Mouse (Mus musculus) urinary bladder, postnatal 10 days (tissue): ENCODE data around the gene Marc2.

ENCODE experiments used
- DNase-seq: peaks from one replicate; pipeline ENCODE4 v3.0.0; 2022; ENCODE audit warnings: low spot score

Marc2 gene

DNA sequence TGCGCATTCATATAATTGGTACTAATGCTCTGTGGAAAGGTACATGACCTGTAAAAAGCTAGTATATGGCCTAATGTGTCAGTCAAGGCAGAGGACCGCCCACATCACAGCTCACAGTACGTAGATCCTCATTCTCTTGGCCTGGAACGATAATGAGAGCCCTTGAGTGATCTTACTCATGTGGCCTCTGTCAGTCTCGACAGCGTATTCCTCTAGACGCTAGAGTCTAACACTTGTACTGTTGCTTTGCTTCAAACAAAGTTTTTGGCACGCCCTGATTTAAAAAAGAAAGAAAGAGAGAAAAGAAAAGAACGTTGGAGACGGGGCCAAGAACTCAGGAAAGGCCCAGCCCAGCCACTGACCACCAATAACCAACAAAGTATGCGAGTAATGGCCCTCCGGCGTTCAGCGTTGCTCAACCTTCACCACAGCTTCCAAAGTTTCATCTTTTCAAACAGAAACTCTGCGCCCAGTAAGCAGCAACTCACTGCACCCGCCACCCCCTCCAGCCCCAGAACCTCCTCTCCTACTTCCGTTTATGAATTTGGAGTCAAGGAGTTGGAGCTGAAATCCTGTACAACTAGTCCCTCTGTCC, 37.7 kb downstream of the Marc2 start:
- DNase-seq, result no peak

DNA sequence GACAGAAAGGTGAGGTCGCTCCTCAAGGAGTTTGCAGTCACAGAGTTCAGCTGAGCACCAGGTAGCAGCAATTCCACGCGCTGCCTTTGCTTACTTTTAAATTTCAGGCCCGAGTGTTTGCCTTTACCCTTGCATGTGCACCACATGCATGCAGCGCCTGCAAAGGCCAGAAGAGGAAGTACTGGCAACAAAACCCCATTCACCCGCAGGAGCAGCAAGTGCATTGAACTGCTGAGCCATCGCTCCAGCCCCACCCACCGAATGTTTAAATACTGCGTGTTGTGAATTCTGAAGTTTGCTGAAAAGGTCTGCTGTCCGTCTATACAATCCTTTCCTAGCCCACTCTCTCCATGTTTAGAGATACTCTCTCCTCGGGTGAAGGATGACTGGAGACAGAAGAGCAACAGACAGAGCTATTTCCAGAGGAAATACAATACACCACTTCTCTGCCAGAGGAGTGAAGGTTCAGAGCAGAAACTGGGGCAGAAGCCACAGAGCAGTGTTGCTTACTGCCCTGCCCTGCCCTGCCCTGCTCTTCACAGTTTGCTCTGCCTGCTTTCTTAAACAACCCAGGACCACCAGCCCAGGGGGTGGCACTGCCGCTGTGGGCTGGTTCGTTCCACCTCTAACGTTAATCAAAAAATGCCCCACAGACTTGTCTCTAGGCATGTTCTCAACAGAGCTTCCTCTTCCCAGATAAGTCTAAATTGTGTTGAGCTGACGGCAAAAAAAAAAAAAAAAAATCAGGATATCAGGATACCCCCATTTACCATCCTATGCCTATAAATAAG, 38.4 kb downstream of the Marc2 start:
- DNase-seq, result no peak

DNA sequence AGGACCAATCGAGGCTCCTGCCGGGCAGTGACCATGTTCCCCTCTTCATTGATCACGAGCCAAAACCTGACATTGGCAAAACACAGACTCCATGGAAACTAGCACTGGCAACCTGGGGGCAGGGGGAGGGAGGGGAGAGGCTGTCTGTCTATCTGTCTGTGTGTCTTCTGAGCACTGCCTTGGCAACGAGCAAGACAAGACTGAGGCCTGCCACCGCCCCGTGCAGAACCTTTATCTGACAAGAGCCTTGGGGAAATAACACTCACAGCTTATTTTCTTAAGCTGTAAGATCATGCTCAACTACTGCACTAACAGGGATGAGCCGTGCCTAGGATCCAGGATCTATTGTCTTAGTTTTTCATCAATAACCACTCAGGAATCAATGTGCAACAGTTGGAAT, 39.1 kb downstream of the Marc2 start:
- DNase-seq, result no peak

DNA sequence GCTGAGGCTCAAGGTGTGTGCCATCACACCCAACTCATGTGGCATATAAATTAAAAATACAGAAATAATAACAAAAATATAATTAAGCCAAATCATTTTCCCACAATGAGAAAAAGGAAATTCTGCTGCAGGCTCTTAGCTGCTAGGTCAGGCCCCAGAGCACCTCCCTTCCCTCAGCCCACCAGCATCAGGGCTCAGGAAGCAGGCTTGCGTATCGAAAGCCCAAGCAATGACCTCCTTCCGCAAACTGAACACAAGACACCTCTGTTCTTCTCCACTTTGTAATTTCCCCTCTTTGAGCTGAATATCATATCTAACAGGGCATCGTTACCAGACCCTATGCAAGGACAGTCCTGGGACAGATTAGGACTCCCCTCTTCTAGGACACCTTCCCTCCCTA, 40.5 kb downstream of the Marc2 start:
- no peak for DNase-seq

DNA sequence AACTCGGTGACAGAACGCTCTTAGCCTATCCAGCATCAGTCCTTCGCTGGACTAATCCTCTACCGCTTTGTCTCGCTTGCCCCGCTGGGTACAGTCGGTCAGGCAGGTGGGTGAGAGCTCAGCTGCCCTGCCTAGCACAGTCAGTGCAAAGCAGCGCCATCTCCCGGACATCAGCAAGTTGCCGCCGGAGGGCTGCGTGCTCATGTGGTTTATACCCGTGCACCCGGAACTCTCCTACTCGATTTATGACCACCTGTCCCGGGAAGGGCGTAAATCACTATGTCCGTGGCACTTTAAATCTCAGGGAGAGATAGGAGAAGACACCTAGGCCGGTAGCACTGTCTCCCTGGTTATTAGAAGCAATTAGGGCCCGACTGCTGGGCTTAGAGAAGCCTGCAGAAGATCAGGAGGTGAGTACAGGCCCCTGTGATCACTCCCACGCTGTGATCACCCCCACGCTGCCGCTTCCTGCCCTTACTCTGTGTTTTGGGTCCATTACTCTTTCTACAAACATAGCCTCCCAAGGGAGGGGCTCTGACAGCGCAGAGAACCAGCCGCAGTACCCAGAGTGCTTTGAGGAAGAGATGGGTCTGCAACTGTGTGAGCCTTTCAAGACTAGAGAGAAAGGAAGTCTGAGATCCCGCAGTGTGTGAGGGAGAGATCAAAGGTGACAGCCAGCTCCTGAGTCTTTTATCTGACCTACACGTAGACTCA, 52.9 kb downstream of the Marc2 start:
- DNase-seq, result no peak

DNA sequence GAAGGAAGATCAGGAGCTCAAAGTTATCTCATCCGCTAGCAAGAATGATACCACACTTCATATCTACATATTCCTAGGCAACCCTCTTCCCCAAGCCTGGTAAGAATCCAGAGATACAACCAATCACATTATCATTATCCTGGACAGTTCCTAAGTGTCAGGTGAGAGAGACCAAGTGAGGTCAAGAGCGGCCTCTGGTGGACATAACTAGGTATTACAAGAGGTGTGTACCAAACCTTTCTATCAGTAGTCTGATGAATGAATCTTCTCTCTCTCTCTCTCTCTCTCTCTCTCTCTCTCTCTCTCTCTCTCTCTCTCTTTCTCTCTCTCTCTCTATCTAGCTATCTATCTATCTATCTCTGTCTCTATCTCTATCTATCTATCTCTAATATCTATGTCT, 55.1 kb downstream of the Marc2 start:
- DNase-seq, result no peak

DNA sequence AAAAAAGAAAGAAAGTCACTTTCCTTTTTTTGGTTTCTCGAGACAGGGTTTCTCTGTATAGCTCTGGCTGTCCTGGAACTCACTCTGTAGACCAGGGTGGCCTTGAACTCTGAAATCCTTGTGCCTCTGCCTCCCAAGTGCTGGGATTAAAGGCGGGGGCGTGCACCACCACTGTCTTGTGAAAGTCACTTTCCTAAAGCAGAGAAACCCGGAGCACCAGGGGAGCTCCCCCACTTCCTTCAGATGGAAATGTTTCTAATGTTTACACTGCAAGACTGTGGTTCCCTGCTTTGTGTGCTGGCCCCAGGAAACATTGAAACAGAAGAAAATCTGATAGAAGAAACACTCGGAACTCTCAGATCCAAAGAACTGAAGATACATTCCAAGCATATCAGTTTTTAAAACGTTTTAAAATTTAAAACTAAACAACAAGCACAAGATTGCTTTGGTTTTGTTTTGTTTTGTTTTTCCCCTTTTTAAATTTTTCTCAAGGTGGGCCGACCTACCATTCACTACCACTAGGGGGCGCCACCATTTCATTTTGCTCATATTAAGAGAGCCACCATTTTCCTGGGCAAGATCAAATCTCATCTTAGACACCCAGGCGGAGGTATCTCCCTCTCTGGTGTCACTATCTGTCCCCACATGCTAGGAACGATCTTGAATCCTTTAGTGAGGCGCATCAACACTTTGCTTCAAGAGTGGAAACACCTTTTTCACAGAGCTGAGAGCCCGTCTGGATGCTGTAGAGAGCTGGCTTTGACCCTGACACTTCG, 59.7 kb downstream of the Marc2 start:
- DNase-seq, result no peak

DNA sequence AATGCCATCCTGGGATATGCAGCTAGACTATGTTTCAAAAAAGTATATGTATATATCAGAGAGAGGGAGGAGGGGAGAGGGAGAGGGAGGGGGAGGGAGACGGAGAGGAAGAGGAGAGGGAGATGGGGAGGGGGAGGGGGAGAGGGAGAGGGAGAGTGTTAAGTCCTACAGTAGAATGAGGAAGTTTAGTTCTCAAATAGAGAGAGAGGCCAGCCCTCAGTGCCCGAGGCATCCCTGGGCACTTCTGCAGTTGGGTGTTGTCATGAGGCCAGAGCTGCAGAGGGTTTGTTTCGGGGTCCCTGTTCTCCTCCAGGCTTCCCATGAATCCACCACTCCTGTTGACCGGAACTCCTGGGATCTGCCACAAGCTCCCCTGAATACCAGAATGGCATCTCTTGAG, 62.6 kb downstream of the Marc2 start:
- no peak for DNase-seq

DNA sequence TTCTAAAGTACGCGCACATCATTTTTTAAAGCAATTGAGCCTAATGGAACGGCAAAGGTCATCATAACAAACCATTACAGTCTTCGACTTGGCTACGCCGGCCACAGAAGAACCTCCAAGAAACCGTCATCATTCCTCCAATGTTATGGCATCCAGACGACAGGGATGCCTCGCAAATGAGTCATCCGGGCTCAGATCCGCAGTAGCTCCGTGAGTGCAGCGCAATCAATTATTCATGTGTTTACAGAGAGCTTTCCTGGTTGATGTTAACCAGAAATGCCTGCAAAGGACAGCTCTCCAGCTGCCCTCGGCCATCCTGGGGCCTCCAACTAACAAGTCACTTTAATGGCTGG, 64.1 kb downstream of the Marc2 start:
- DNase-seq, result no peak

DNA sequence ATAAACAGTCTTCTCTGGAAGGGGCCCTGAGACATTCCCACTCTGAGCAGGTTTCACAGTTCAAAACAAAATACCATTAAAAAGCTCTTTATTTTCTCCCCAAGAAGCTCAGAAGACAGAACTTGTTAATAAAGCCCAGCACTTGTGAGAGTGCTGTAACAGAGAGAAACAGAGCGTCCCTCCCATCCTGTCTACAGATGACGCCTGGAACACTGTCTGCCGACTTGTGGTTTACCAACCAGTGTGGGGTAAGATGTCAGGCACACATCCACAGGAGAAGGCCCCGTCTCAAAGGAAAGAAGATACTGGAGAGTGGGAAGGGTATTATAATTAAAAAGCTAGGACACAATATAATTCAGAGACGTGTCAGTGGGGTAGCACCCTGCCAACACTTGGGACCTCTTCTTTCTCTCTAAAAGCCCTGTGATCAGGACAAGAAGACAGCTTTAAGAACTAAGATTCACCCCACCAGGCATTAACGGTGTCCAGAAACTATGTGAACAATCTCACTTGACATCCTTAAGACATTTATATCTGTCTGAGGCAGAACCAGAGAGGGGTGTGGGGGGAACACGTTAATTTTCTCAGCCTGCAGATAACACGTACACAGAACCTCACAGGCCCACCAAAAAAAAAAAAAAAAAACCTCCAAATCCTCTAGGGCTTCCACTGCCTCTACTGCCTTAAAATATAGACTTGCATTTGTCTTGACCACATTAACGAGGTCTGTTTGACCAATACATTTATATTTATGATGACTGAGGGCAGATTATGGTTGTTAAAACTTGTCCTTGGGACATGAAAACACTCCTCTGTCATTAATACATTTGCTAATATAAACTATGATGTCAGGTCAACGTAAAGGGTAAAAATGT, 64.7 kb downstream of the Marc2 start:
- no peak for DNase-seq

DNA sequence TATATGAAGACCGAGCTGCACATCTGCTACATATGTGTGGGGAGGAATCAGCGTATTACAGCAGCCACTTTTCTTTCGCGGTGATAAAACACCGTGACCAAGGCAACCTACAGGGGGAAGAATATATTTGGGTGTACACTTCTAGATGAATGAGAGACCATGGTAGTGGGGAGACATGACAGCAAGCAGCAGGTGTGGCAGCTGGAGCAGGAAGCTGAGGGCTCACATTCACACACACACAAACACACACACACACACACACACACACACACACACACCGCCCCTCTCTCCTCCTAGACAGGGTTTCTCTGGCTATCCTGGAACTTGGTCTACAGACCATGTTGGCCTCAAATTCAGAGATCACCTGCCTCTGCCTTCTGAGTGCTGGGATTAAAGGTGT, 68.1 kb downstream of the Marc2 start:
- DNase-seq, result no peak

DNA sequence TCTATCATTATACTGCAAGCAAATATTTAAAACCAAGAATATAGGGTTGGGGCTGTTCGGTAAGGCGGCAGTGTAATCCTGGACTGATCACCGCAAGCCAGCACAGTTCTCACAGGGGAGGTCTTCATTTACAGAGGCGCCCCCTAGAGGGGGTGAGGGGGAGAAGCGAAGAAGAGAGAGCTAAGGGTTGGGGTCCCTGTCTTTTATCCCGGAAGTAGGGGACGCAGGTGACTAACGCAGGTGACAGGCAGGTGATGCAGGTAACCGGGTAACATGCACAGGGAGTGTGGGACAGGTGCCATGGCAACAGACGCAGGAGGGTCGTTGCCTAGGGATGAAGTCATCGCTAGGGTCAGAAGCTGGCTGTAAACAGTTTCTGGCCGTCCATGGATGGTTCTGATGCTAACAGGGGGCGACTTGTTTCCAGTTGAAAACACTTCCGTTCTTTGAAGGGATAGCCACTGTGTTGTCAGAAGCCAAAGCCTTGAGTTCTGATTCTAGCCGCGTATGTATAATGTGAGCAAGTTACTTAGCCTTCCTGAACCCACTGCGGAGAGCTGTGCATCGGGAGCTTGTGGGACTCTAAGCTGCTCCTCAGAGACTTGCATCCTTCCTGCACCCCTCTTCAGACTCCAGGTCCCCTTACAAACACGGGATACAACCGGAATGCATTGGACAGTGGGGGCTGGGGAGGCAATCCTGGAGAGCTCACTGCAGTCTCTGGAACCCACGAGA, 69.0 kb downstream of the Marc2 start:
- DNase-seq, result no peak

DNA sequence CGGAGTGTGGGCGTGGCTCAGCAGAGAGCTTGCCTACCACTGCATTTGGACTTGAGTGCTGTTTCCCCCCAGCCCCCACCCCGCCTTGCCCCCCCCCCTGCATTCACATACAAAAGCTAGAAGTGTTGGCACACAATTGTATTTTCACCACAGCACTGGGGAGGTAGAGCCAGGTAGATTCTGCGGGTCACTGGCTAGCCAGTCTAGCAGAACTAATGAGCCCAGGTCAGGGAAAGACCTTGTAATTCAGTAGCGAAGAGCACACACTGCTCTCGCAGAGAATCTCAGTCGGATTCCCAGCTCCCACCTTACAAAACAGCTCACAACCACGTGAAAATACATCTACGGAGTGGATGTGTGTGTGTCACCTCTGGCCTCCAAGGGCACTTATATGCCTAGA, 71.0 kb downstream of the Marc2 start:
- DNase-seq, result no peak

DNA sequence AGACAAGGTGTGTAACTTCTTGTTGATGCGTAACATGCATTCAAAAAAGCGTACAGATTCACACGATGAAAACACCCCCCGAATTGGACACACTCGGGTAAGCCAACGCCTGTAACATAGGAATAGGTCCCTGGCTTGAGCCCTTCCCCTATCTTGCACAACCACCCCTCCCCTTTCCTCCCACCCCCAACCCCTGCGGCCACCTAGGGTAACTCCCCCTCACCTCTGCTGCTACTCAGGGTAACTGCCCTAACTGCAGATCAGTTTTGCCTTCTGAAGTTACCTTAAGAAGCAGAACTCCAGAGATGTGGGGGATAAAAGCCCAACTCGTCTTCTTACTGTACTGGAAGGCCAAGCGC, 74.4 kb downstream of the Marc2 start:
- no peak for DNase-seq

DNA sequence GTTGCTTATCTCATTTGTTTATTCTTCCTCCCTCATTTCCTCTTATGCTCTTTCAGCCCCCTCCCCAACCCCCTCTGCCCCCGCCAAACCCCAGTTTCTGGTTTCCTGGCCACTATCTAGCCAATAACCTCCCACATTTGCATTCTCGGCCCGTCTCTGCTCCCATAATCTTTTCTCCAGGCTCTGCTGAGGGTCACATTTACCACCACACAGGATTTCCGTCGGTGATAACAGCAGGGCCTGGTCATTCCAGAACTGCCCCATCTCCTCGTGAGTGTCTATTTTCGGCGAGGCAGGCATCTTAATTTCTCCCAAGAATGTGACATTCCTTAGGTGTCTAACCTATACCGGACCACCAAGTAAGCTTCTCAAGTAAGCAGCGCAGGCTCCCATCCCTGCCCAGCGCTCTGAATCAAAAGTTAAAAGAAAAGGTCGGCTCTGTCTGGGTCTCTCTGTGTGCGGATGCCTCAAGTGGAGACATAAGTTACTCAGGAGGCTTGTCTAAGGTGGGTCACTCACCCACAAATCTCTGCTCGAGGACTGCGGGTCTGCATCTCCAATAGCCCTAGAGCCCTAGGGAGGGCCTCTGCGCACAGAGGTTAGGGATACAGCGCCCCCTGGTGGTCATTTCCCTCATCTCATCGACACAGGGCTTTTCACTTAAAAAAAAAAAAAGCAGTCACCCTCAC, 74.9 kb downstream of the Marc2 start:
- peak; percentile 53 for DNase-seq

DNA sequence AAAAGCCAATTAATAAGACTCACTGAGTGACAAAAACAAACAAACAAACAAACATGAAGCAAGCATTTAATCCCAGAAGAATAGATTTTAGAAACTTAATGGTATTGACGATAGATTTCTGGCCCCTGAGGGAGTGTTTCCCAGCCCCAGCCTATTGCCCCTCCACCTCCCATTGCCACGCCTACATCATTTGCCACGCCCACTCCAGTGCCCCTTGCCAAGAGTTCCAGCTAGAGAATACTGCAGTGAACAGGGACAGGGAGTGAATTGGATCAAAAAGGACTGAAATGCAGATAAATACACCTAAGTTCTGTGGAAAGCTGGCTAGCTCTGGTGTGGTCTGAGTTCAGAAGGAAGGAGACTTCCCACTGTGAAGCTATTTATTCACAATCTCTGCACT, 82.4 kb downstream of the Marc2 start:
- no peak for DNase-seq
